Mouse (Mus musculus) brain, embryonic 18.5 days (tissue): Measurements from ENCODE around the gene Ppp1r12b.

ENCODE experiments used
- DNase-seq: peaks from one replicate; pipeline ENCODE4 v3.0.0-alpha.2; 2012; ENCODE audit warnings: low read depth, low spot score

The Ppp1r12b gene

GRCm38 (mm10) chr1:134721486-134721885, 234.3 kb downstream of the Ppp1r12b start:
- no peak for DNase-seq

- DNase-seq, result no peak
Measured at GRCm38 (mm10) chr1:134719718-134720304, 235.9 kb downstream of the Ppp1r12b start.

DNA sequence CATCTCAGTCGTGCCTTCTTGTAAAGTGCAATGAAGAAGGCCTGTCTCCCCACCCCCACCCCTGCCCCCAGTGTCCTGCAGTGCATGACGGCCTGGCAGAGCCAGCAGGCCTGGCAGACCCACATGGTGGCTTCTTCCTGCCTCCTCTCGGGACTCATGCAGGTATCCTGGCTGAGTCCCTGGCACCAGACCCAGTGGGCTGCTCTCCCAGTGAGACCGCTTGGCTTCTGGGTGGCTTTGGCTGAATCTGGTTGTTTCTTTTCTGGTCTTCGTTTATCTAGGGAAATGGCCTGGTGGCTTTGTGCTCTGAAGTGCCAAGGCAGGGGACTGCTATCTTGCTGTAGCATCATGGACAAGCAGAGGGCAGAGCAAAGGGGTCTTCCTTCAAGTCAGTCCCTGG, 240.7 kb downstream of the Ppp1r12b start:
- DNase-seq, result no peak

- DNase-seq, result no peak
Measured at GRCm38 (mm10) chr1:134714166-134714565, 241.6 kb downstream of the Ppp1r12b start.

DNA sequence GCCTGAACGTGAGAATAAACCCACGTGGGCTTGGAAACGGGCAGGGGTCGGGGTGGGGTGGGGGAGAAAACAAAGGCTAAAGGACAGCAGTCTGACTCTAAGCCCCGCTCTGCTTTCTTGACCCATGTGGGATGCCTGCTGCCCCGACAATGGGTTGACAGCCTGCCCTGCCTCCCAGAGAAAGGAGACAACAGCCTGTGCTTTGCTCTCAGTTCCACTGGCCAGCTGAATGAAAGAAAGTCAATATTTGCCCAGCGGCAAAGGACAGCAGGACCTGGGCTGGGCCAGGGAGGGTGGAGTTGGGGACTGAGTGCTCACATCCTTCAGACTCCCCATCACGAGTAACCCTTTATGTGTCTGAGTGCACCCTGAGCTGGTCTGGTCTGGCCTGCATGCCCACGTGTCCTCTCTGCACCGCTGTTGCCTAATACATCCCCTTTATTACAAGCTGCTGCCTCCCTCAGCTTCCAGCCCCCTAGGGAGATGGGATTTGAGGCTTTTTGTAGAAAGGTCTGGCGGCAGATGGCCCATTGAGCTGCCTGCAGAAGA, 242.2 kb downstream of the Ppp1r12b start:
- DNase-seq, result no peak

- DNase-seq, result no peak
Measured at GRCm38 (mm10) chr1:134712781-134713299, 242.9 kb downstream of the Ppp1r12b start.

- no peak for DNase-seq
Measured at GRCm38 (mm10) chr1:134711653-134712052, 244.1 kb downstream of the Ppp1r12b start.

DNA sequence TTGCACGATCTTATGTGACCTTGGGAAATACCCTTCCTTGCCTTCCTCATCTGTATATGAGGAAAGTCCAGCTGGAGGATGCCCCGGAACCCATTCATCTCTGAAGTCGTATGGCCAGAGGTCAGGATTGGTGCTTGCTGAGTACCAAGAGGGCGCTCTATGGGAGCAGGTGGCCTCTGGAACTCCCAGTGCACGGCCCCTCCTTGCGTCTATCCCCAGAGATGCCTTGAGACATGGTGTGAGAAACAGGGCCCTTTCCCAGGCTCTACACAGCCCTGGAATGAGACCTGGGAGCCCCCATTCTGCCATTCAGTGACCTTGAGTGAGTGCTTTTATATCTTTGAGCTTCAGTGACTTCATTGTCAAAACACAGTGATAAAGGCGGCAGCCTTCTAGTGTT, 244.7 kb downstream of the Ppp1r12b start:
- DNase-seq, result no peak

DNA sequence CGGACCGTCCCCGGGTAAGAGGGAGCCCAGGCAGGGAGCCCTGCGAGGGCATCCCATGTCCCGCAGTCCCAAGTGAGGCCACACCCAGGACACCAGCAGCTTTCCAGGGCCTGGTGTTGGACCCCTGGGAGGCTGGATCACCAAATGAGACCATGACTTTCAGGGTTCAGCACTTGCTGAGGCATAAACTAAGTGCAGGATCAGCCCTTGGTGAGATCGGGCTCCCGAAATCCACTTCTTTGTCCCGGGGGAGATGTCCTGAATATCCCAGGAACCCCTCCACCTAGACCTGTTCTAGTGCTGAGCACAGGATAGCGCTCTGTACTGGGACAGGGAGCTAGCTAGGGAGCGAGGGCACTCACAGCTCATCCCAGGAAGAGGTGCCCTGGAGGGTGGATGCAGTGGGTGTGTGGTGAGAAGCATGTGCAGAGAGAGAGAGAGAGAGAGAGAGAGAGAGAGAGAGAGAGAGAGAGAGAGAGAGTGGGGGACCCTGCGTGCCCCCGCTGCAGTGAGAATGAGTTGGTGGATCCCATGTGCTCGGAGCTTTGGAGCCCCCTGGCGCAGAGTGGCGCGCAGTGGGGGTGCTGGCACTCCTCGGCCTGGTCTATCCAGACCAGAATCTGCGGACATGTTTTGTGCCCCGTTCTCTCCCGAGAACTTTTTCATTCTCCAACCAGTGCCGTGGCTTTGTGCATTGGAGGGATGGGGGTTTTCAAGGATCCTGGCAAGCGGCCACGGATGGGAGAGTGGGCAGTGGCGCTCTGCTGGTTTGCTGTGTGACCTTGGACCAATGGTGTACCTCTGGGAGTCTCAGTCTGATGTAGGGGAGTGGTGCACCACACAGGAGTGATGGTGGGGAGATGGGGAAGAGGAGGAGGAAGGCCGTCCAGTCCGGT, 246.1 kb downstream of the Ppp1r12b start:
- no peak for DNase-seq

GRCm38 (mm10) chr1:134708801-134709385, 246.8 kb downstream of the Ppp1r12b start:
- DNase-seq, result no peak

DNA sequence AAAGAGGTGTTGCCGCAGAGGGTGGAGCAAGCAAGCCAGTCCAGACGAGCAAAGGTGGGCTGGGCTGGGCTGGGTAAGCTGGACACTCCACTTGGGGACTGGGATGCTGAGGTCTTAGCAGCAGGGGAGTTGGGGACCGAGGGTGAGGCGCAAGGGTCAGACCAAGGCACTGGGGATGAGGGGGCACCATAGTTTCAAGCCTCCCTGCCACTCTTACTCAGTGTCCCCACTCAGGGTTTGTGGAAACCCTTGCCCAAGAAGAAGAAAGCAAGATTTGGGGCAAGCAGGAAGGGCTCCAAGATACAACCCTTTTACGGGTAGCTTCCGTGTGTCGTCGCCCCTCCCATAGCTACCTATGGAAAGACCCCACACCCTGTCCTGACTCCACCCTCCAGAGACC, 247.5 kb downstream of the Ppp1r12b start:
- no peak for DNase-seq

DNA sequence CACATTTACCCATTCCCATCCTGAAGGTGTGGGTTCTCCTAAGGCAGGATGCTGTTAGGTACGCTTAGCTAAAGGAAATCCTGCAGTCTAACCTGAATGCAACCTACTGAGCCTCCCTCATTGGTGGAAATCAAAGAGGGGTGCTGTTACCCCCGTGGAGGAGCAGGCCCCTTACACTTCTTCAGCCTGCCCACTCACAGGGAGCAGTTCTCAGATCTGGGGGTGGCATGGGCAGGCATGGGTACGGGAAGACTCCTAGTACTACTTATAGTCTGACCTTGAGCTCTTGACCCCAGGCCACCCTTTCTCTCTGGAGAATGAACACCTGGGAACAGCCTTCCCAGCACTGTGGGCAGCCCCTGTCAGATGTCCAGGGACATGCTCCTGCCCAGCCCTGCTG, 248.2 kb downstream of the Ppp1r12b start:
- no peak for DNase-seq

- DNase-seq, result no peak
Measured at GRCm38 (mm10) chr1:134706549-134706948, 249.2 kb downstream of the Ppp1r12b start.
